Mouse (Mus musculus): Measurements from ENCODE around the gene Lsg1.

The Lsg1 gene

DNA sequence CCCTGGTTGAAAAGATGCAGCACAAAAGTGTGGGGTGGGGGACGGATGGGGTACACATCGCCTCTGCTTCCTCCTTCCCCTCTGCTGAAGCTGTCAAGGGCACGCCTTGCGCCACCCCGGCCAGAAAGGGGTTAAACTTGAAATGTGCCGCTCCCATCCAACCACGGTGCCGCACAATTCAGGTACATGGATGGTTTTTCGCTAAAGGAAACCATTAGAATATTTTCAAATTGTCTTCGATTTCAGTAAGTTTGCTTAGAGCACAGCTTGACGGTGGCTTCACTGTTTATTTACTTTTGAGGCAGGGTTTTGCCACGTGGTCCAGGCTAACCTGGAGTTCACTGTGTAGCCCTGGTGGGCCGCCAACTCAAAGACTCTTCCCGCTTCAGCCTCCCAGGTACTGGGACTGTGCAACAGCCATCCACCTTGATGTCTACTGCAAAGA lies 36.6 kb downstream of the Lsg1 start, which contains the start of gene Tmem44:
Tmem44 (minus strand) TSS at position 95 of the 445 bp plus-strand sequence.
- DNase-seq (ENCODE audit: low read depth) = no peak

DNA sequence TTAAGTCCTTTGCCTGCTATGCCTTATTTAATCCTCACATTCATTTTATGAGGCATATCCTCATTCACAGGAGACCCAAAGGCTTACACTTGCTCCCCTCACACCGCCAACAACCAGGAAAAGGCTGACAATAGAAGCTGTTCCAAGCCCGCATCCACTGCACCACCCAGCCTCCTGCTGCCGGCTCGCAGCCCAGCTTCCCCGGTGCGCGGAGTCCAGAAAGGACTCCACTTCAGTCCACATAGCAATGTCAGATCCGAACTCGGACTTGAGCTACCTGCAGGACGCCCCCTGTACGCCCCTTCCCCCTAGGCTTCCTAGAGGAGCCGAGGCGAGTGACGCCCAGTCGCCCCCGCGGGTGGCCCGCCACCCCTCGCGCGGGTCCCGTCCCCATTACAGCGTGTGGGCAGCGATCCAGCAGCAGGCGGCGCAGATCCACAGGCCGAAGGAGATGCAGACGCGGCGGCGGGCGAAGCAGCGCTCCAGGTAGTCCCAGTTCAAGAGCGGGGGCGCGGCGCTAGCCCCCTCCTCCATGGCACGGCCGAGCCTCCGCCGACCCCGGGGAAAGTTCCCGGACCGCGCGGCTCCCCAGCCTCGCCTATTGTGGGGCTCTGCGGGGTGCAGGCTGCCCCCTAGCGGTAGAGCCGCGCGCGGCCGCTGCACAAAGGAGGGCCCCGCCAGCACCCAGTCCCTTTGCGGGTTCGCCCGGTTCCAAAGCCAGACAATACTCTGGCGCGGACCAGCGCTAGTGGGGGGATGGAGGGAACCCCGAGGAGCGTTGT lies 37.2 kb downstream of the Lsg1 start:
- peak; percentile 65 for DNase-seq (ENCODE audit: low read depth)

- DNase-seq (ENCODE audit: low read depth) = no peak
These were observed 37.9 kb downstream of the Lsg1 start for GRCm38 (mm10) chr16:30549516-30549915.

DNA sequence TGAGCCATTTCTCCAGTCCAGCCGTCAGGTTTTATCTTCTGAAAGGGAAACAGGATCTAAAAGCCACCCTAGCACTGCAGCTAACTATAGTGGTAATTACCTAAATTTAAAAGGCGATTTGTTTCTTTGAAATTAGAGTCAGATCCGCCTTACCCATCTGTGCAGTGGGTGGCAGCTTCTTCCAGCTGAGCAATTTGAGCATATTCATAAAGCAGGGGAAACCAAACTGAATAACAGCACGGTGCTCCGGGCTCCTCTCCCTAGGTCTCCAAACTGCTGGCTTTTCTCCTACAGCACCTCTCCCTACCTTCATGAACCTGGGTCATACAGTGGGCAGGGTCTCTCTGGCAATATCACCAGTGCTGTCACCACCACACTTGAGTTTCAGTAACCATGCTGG lies 39.1 kb downstream of the Lsg1 start:
- DNase-seq (ENCODE audit: low read depth) = no peak

- no peak for DNase-seq (ENCODE audit: low read depth)
These were observed 42.7 kb downstream of the Lsg1 start for GRCm38 (mm10) chr16:30544693-30545092.

DNA sequence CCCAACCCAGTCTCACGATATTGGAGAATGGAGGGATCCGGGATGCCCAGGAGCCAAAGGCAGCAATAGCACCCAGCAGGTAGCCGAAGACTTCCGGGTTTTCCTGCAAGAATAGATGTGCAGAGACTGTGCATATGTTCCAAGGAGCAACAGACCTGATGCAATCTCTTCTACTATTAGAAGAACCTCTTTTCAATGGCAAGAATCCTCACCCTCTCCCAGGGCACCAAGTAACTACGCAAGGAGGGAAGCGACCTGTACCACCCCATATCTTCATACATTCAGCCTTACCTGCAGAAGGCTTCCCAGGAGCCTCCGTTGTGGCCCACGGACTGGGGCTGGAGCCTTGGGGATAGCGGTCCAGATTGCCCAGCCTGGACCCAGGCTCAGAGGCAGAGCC lies 44.0 kb downstream of the Lsg1 start:
- no peak for DNase-seq (ENCODE audit: low read depth)

DNA sequence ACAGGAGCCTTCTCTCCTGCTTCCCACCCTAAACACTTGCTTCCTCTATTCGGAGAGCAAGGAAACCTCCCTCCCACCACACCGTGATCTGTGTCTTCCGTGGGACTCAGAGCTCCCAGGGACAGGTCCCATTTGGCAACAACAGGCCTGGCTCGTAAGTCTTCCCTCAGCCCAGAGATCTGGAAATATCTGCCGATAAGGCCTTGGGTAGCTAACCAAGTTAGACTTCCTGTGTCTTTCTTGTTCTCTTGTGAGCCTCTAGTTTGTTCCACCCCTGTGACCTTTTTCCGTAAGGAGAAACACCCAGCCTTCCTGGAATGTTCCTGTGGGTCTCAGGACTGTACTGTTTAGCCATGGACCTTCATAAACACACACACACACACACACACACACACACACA lies 44.6 kb downstream of the Lsg1 start:
- no peak for DNase-seq (ENCODE audit: low read depth)

- no peak for DNase-seq (ENCODE audit: low read depth)
These were observed 47.0 kb downstream of the Lsg1 start for GRCm38 (mm10) chr16:30540107-30541001.

- peak; percentile 60 for DNase-seq (ENCODE audit: low read depth)
These were observed 48.0 kb downstream of the Lsg1 start for GRCm38 (mm10) chr16:30539433-30539832.

GRCm38 (mm10) chr16:30535075-30535474 lies 52.3 kb downstream of the Lsg1 start:
- DNase-seq (ENCODE audit: low read depth) = peak; percentile 60

GRCm38 (mm10) chr16:30533592-30533991 lies 53.8 kb downstream of the Lsg1 start:
- peak; percentile 87 for DNase-seq (ENCODE audit: low read depth)

- no peak for DNase-seq (ENCODE audit: low read depth)
These were observed 54.5 kb downstream of the Lsg1 start for GRCm38 (mm10) chr16:30532929-30533328.

- DNase-seq (ENCODE audit: low read depth) = peak; percentile 30
These were observed 55.5 kb downstream of the Lsg1 start for GRCm38 (mm10) chr16:30531761-30532406.

DNA sequence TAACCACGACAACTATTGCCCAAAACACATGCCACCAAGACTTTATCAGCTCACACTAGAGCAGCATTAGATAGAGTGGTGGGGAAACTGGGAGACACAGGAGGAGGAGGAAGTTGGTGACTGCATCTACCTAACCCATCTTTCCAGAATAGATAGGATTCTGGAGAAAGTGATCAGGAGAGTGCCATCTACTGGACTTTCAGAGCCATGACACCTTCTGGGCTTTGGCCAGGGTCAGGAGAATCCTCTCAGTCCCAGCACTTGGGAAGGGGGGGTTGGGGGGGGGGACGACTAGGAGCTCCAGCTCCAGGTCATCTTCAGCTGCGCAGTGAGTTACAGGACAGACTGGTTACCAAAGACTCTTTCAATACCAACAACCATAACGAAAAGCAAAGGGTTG lies 56.6 kb downstream of the Lsg1 start:
- peak; percentile 53 for DNase-seq (ENCODE audit: low read depth)

DNA sequence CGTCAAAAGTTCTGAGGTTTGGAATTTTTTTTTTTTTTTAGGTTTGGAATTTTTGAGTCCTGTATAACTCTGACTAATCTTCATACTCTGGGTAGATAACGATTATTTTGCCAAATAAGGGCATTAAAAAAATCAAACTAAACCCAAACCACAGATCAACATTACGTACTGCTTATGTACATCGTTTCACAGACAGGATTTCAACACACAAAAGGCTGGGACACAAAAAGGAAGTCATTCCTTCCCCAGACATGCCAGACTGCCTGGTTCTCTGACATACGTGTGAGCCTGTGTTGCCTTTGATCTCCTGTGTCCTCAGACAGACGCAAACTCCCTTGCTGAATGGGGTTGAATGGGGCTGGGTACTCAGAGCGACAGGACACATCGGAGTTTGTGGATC lies 59.0 kb downstream of the Lsg1 start:
- no peak for DNase-seq (ENCODE audit: low read depth)

- no peak for DNase-seq (ENCODE audit: low read depth)
These were observed 59.5 kb downstream of the Lsg1 start for GRCm38 (mm10) chr16:30527889-30528288.

DNA sequence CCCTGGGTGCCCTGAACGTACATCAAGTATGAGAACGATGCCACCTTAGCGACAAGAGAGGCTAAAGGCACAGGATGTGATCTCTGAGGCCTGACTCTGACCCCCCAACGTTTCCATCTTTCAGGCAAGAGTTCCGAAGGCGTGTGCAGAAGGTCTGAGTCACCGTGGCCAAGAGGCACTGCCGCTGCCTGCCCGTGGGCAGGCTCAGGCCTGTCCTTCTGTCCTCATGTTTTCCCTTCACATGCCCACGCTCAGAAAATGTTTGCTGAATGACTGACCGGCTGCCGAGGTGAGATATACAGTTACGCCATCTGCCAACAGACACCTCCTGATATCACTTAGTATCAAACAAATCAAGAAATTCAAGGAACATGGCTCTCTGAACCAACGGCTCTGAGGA lies 61.6 kb downstream of the Lsg1 start:
- peak; percentile 34 for DNase-seq (ENCODE audit: low read depth)

- peak; percentile 28 for DNase-seq (ENCODE audit: low read depth)
These were observed 62.9 kb downstream of the Lsg1 start for GRCm38 (mm10) chr16:30524481-30524880.

- DNase-seq (ENCODE audit: low read depth) = no peak
These were observed 65.0 kb downstream of the Lsg1 start for GRCm38 (mm10) chr16:30522253-30522940.

DNA sequence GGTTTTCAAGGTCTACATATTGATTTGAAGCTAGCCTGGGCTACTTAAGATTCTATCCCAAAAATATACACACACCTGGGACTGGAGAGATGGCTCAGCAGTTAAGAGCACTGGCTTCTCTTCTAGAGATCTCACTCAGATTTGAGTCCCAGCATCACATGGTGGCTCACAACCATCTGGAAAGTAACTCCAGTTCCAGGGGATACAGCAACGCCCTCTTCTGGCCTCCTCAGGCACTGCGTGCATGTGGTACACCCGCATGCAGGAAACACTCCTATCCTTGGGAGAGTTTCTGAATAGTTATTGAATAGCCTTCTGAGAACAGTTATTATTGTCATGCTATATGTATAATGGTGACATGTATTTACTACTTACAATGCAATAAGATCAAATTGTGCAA lies 66.2 kb downstream of the Lsg1 start:
- DNase-seq (ENCODE audit: low read depth) = peak; percentile 52

GRCm38 (mm10) chr16:30520361-30520823 lies 67.0 kb downstream of the Lsg1 start:
- DNase-seq (ENCODE audit: low read depth) = peak; percentile 86

DNA sequence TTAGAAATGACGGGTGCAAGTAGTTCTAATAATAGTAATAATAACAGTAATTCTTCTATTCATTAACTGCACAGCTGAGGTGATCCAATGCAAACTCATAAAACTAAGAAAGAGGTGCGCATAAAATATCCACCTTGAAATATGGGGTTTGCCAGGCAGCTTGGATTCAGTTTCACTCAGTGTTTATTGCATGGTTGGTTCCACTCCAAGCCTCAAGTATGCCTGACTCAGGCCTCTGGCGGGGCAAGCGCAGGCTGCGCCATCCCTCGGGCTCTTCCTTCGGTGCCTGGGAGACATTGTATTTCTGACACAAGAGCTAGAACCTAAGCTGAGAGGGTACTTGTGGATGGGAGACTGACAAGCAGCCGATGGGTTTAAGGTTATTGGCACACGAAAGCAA lies 68.8 kb downstream of the Lsg1 start:
- DNase-seq (ENCODE audit: low read depth) = no peak
